Mouse (Mus musculus) Muller cell, postnatal 12 days (primary cell): ENCODE measurements around the gene Lrfn3.

Source experiments
- DNase-seq: peaks from one replicate; pipeline ENCODE4 v3.0.0-alpha.2; 2015; ENCODE audit errors: inconsistent ontology term

The Lrfn3 gene

DNA sequence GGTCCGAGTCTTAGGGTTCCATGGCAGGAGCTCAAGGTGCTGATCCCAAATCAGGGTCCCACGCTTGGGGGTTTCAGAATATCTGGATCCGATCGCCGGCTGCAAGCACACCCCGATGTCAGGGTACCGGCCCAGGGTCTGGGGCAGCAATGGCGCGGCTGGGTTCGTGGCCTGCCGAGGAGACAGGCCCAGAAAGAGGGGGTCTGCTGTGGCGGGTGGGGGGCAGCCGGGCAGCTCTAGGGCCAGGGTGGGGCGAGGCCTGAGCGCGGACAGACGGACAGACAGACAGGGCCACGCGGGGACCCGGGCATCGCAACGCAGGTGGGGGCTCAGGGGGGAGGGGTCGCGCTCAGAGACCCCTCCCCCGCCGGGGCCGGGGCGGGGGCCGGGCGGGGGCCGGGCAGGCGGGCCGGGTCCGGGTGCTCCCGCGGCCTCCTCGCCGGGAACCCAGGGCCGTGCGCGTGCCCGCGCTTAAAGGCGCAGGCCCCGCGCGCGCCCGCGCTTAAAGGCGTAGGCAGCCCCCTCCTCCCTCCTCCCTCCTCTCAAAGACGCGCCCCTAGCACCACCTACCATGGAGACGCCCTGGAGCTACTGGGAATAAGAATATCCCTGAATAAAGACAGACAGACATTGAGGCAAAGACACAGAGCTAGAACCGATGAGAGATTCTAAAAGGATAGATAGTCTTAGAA, at the start of gene Lrfn3:
Gene Lrfn3, minus strand, starts transcription at position 121 of the 692 bp plus-strand sequence.
- peak; percentile 78 for DNase-seq

DNA sequence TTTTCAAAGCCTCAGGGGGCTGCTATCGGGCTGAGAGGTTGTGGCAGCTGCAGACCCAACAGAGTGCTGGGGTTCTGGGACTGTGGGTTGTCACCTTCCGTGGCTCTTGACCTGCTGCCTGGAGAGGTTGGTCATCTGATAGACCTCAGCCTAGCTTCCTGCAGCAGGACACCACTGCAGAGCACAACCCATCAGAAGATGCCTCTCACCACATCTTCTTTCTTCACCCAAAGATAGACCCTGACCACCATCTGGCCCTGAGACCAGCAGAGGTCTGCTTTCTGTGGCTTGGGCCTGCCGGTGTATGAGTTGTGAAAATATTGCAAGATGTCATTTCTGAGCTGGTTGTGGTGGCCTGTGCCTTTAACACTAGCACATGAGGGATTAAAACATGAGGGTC, 48.5 kb upstream of the Lrfn3 start:
- no peak for DNase-seq

DNA sequence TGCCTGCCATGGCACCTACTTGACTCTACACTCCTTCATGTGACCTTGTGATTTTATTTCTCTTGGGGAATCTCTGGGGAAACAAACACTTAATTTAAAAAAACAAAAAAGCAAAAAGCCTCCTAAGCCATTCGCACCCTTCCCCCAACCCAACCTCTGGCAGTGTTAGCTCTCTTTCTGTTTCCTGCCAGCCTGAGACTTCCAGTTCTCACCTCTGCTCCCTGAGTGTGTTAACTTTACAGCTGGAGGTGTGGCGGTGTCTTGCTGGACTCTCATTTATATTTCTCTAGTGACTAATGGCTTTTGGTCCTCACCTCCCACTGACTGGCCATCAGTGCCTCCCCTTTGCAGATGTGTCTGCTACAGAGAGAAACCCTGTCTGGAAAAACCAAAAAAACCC, 47.2 kb upstream of the Lrfn3 start:
- DNase-seq: no peak

DNA sequence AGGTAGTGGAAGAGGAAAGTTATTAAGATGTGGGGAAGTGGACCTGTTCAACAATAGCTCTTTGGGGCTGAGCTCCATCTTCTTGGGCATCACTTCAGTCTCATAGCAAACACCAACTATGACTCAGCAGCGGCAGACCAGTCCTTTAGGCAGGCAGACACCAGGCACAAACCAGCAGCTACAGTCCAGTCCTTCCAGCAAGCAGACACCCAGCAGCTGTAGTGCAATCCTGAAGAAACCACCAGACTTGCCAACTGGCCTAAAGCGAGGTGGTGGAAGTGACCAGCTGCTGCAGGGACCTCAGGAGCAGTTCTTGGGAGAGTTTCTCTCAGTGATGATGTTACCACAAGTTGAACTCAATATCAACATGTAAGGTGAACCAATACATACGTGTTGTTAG, 46.1 kb upstream of the Lrfn3 start:
- no peak for DNase-seq

DNA sequence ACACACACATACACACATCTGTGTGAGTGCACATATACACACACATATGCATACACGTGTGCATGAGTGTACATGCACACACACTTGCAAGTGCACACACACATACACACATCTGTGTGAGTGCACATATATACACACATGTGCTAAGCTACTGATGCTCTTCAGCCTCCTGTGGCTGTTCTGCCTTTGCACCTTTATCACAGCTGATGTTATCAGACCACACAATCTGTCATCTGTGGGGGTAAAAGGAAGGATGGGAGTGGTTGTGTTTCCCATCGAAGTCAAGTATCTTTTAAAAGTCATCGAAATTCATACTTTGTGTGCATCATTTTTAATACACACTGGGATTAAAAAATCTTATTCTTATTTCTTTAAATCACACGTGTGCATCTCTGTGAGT, 39.8 kb upstream of the Lrfn3 start:
- DNase-seq: no peak

DNA sequence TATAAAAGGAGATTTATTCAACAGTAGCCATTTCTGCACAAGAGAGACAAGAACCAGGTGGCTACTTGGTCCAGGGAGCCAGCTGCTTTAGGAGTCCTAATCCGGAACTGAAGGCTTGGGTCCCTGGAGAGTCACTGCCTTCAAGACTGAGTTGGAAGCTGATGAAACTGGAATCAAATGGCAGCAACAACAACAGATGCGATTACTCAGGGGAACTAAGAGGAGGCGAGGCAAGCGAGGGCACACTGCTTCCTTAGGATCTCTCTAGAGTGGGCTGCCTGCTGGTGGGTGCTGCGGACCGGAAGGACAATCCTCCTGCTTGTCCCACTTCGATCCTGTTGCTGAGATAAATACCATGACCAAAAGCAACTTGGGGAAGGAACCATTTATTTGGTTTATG, 37.1 kb upstream of the Lrfn3 start:
- DNase-seq: no peak

DNA sequence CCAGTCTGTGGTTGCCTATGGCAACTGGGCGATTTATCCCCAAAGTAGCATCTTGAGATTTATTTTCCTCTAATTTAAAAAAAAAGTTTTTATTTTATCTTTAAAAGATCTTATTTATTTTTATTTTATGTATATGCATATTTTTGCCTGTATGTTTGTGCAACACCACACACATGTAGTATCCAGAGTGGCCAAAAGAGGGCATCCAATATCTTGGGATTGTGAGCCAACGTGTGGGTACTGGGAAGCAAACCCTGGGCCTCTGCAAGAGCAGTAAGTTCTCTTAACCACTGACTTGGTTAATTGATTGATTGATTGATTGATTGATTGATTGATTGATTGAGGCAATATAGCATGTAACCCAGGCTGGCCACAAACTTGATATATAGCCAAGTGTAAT, 32.3 kb upstream of the Lrfn3 start:
- no peak for DNase-seq

DNA sequence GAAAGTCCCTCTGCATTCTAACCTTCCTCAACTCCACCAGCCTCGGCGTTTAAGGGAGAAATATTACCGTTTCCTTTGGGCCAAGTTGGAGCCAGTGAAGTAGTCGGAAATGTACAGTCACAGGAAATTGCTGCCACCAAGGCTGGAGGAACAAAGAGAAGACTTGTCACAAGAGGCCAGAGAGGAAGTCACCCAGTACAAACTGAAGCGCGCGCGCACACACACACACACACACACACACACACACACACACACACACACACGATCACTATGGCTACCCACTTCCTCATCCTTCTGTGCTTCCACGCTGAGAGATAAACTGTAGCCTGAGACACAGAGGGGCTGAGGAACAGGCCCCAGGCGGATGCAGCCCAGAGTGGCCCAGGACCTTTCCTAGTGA, 31.8 kb upstream of the Lrfn3 start:
- DNase-seq: peak; percentile 5

DNA sequence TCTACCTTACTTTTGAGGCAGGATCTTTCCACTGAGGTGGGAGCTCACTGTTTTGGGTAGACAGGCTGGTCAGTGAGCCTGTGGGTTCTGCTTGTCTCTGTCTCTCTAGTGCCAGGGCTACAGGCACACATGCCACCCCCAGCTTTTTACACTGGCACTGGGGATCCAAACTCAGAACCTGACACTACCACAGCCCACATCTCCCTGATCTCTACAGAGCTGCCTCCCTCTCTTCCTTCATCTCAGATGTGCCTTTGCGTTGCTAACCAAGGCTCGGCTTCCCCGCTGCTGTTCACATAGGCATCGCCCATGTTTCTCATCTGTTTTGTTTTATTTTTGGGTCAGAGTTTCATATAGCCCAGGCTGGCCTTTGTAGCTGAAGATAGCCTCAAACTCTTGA, 31.1 kb upstream of the Lrfn3 start:
- DNase-seq: no peak

DNA sequence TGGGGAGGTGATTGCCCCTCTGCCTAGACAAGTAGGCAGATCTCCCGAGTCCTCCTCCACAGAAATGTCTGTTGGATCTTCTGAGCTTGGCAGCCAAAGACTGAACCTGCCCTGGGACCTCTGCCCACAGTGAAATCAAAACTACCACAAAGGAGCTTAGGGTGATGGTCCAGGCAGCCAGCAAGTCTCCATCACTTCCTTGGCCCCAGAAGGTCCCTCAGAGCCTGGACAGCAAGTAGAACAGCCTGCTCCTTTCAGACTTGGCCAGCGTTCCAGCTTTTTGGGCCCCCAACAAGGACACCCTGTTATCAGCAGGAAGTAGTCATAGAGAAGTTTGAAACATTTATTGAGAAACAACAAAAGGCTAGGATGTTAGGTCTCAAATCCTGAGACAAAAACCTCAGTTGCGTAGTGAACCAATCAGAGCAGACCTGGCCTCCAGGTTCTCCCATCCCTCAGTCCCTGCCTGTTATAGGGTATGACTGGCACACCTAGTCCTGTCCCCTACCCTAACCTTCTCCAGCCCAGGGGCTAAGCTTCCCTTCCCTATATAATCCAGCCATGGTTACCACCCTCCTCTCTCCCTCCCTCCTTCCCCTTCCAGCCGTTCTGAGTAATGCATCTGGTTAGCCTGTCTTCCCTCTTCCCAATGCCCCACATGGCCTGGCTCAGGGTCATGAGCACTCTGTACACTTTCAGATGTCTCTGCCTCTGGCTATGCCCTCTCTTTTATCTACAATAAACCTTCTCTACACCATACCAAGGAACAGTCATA, 30.4 kb upstream of the Lrfn3 start:
- DNase-seq: no peak

DNA sequence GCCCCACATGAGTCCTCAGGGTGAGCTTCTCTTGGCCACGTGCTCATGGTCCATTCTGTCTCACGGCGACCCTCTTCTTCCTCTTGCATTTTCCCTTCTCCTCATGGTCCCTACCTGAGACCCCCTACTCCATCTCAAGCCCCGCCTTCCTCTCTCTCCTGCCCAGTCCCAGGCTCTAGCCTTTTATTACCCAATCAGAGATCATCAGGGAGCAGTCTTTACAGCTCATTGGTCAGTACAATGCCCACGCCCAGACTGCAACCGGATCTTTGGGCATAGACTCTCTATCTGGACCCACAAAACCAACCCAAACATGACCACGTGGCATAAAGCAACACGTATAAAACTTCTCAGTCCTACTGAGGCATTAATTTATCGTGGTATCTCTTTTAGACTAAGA, 21.5 kb upstream of the Lrfn3 start:
- no peak for DNase-seq

DNA sequence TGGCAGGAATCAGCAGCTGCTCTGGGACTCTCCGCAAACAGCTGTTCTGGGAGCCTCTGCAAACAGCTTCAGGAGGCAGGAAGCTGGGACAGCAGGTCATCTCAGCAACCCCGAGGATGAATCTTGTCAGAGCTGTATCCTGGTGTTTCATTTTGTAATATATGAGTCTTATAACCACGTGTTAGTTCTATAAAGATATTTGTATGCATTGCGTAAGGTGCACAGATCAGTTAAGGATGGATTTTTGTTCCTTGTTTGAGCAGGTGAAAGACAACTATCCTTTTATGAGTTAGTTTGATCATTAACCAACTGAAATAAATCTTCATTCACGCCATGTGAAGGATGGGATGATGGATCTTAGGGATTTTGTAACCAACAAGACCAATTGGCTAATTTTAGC, 17.5 kb upstream of the Lrfn3 start:
- no peak for DNase-seq

DNA sequence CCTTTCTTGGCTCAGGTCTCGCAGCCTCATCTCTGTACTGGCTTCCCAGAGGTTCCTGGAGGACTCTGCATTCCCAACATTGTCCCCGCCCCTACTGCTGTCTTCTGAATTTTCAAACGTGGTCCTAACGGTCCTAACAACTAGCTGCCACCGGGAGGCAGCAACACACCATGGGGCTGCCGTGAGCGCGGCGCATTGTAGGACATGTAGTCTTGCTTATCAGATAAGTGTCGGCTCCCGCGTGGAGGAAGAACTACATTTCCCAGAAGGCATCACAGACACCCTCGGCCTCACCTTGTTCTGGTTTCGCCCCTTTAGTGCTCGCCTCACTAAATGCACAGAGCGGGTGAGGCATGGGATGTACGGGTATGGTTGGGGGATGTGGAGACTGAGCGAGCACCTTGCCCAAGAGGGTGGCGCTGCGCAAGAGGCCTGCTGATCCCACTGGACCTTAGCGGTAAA, 11.0 kb upstream of the Lrfn3 start:
- DNase-seq: peak; percentile 97

DNA sequence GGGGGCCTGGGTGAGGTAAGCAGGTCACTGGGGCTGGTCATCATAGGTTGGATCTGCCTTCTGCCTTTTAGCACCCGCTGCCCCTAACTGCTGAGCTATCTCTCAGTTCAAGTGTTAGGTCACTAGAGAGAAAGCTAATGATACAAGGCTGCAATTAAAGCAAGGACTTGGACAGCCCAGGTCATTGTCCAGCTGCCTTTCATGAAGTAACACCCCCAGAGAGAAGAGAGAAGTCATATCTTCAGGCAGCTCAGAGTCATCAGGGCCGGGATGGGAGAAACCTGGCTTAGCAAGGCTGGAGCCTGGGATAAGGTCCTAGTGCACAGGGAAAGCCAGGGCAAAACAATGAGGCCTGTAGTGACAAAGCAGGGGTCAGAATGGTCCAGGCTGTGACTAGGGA, 4.9 kb upstream of the Lrfn3 start:
- no peak for DNase-seq

DNA sequence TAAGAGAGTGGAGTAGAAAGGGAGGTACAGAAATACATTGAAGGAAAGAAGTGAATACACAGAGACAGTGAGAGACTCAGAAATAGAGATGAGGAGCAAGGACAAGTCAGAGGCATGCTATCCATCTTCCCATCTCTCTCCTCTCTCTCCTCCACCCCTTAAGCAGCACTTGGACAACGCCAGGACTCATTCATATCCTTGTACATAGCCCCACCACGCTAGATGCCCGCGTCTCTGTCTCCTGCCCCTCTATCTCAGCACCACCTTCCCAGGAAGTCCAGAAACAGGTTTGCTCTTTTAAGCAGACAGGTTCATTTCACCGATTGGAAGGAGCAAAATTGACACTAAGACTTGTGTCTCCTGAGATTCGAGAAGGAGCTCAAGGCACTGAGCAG, 769 bp upstream of the Lrfn3 start:
- DNase-seq: no peak

DNA sequence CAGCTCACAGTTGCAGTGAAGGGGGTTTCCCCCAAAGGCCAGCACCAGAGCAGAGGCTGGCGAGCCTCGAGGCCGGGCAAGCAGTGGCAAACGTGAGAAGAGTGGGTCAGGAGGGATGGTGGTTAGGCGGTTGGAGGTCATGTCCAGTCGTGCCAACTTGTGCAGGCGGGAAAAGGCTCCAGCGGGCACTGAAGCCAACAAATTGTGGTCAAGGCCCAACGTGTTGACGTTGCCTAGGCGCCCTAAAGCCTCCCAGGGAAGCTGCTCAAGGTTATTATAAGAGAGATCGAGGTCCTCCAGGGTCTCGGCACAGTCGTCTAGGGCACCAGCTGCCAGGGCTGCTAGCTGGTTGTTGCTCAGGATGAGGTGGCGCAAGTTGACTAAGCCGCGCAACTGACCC, 2.5 kb downstream of the Lrfn3 start:
- DNase-seq: no peak

DNA sequence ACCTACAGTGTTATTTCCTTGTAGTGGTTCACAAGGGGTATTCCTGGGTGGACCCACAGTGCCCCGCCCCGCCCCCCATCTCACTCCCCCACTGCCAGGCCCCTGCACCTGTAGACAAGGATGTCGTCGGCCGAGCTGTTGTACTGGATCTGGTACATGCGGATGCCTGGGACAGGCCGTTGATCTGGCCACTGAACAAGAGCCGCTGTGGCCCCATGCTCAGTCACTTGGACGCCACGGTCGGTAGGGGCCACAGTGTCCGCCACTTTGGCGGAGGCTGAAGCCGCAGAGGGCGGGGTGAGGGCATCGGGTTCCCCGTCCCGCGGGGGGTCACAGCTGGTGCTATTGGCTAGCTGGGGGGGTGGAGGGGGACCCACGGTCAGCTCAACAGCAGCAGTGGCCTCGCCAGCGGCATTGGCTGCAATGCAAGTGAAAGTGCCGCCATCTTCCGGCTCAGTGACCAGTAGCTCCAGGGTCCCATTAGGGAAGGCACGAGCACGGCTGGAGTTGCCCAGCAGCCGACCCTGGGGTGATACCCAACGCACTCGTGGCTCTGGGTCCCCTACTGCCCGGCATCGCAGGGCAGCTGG, 3.2 kb downstream of the Lrfn3 start:
- no peak for DNase-seq

DNA sequence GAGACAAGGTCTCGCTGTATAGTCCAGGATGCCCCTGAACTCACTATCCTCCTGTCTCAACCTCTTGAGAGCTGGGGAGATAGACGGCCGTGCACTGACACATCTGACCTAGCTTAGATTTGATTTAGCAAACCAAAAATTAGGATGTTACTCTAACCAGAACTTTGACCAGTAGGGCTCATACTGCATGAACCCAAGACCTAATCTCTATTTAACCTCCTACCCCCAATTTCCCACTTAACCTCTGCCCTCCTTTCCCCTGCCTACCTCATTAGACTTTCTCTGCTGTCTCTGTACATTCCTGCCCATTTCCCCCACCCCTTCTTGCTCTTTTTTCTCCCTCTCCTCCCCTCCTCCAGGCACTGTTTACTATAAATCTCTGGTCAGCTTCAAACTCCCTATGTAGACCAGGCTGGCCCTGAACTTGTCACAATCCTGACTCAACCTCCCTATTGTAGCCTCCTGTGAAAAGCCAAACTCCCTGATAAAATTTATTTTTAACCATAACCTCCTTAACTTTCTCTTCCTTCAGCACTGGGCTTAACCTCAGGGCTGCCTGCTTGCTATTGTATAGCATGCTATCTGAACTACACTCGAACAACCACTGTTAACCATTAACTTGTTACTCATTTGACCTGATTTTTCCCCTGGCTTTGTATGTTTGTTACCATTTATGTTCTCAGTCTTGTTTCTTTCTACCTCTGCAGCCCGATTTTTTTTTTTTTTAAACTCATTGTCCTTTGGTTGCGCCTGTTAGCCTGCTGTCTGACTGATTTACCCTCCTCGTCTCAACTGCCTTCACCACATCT, 4.0 kb downstream of the Lrfn3 start:
- no peak for DNase-seq

DNA sequence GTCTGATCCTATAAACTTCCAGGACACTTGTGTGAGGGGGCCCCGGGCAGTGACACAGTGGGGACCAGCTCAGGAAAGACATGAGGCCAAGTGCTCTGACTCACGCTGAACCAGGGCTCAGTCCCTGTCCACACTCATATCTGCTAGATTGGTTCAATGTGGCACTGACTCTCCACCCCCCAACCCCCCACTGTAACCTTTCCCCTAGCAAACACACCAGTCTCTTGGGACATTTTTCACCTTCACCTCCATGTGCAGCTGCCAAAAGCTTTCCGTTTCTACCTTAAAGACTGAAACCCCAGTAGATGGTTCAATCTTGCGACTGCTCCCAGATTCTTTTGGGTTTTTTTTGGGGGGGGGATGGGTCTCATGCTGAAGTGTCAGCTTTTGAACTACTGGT, 8.5 kb downstream of the Lrfn3 start:
- peak; percentile 22 for DNase-seq

DNA sequence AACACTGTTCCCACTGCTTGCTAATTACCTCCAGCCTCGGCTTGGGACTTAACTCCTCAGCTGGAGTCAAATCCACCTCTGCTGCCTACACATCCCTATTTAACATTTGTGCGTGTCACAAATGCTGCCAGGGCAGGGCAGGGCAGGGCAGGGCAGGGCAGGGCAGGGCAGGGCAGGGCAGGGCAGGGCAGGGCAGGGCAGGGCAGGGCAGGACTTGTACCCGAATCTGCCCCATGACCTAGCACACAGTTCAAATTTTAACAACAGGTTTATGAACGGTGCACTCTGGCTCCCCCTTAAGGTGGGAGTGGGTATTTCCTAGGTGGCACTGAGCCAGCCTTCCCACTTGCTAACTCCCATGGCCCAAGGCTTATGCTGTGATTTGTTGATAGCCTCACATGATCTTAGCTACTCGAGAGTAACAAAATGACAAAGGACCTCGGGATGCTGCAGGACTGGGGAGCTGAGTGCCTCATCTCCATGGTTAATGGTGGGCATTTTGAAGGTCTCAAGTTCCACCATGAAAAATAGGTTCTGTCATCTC, 9.2 kb downstream of the Lrfn3 start:
- DNase-seq: peak; percentile 55

DNA sequence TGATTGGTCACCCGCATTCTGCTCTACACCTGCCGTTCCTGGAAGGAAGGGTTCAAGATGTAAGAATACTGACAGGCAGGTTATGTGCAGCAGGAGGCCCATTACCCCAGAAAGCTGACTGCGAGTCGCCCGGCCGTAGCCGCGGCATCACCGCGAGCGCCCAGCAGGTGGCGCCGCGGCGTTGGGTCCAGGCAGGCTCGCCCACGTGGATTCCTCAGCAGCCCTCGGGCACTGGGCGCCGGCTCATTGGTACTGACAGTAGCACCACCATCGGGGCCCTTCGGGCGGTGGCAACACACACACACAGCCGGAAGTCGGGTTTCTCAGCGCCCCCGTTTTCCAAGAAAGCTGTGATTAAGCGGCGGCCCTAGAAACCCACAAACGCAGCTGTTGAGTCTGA, 14.7 kb downstream of the Lrfn3 start:
- DNase-seq: peak; percentile 75
